Mouse (Mus musculus) cortical plate, adult 2 months (tissue): ENCODE data around the gene Gramd4. TPM values are rescaled to one million over a fixed set of nuclear protein-coding genes. Genes with fewer than 3 reads are reported as not detected.
A peak's percentile ranks its signal among the peaks of the same experiment; 100 is the strongest.

Source experiments
- H3K27ac ChIP-seq: fragments of 200-500 bp; 2 replicates; pipeline ENCODE4 v1.5.1; 2012; ENCODE audit warnings: low read length, control low read depth, inconsistent platforms; ENCODE audit not compliant: insufficient read depth
- H3K4me1 ChIP-seq: fragments of 200-500 bp; 2 replicates; pipeline ENCODE4 v1.6.1; 2011; ENCODE audit warnings: low read length; ENCODE audit not compliant: control insufficient read depth, insufficient read depth
- H3K4me3 ChIP-seq: fragments of 200-500 bp; 2 replicates; pipeline ENCODE4 v1.5.1; 2011; ENCODE audit warnings: mild to moderate bottlenecking, low read length, control low read depth; ENCODE audit not compliant: insufficient read depth
- CTCF ChIP-seq: fragments of 200-500 bp; IDR thresholded peaks from 2 replicates; pipeline ENCODE4 v1.5.1; 2011; ENCODE audit warnings: mild to moderate bottlenecking, control low read depth, low read length; ENCODE audit not compliant: insufficient read depth; ENCODE audit errors: extremely low read depth
- POLR2A ChIP-seq: fragments of 200-500 bp; IDR thresholded peaks from 2 replicates; pipeline ENCODE4 v1.6.1; 2011; ENCODE audit warnings: mild to moderate bottlenecking, low read length, control low read depth; ENCODE audit not compliant: insufficient read depth; ENCODE audit errors: extremely low read depth
- polyA plus RNA-seq: library from polyadenylated mRNA; depleted of rRNA; stranded (reverse); fragments of >200 nt; gene quantifications from 2 replicates; pipeline ENCODE4 v1.2.3, GENCODE M21; 2012; rRNA removed

Gene Gramd4
- 32.6 and 34.3 TPM in 2 replicates for polyA plus RNA-seq

- no peak for TF ChIP-seq CTCF
- no peak for TF ChIP-seq POLR2A
- H3K27ac ChIP-seq = no peak within 1 kb of the TSS
- H3K4me1 ChIP-seq = peaks cover 17% of the 10 kb centered on the region; the same call in 1 of the 2 replicates
These were observed at the start of gene Gramd4 for GRCm38 (mm10) chr15:86057413-86057812. Gene Gramd4 (plus strand): TSS chr15:86057695.

GRCm38 (mm10) chr15:86013130-86013529 lies 44.4 kb upstream of the Gramd4 start:
- no peak overlapping the region for H3K4me3 ChIP-seq
- H3K27ac ChIP-seq = no peak overlapping the region
- TF ChIP-seq POLR2A (no peak), CTCF (no peak)
- peaks cover 3% of the 10 kb centered on the region; the same call in 1 of the 2 replicates for H3K4me1 ChIP-seq

More at GRCm38 (mm10) chr15:86057413-86057812, at the start of gene Gramd4:
- H3K4me3 ChIP-seq = peak within 1 kb of the TSS; percentile 73

- H3K27ac ChIP-seq = no peak overlapping the region
These were observed 43.8 kb upstream of the Gramd4 start for GRCm38 (mm10) chr15:86013656-86014055.

GRCm38 (mm10) chr15:86015026-86015425 lies 42.5 kb upstream of the Gramd4 start:
- no peak overlapping the region for H3K4me3 ChIP-seq
- TF ChIP-seq CTCF = no peak
- TF ChIP-seq POLR2A = no peak
- peaks cover 3% of the 10 kb centered on the region; the same call in 1 of the 2 replicates for H3K4me1 ChIP-seq
- no peak overlapping the region for H3K27ac ChIP-seq

More at GRCm38 (mm10) chr15:86013656-86014055, 43.8 kb upstream of the Gramd4 start:
- TF ChIP-seq CTCF (no peak), POLR2A (no peak)
- H3K4me1 ChIP-seq = peaks cover 3% of the 10 kb centered on the region; the same call in 1 of the 2 replicates
- no peak overlapping the region for H3K4me3 ChIP-seq

GRCm38 (mm10) chr15:86015860-86016541 lies 41.5 kb upstream of the Gramd4 start:
- peaks cover 3% of the 10 kb centered on the region; the same call in 1 of the 2 replicates for H3K4me1 ChIP-seq
- no peak overlapping the region for H3K4me3 ChIP-seq
- H3K27ac ChIP-seq = no peak overlapping the region
- TF ChIP-seq CTCF (no peak), POLR2A (no peak)

GRCm38 (mm10) chr15:86017336-86017735 lies 40.2 kb upstream of the Gramd4 start:
- H3K4me3 ChIP-seq = no peak overlapping the region

GRCm38 (mm10) chr15:86018753-86019512 lies 38.6 kb upstream of the Gramd4 start:
- H3K4me1 ChIP-seq = peaks cover 3% of the 10 kb centered on the region; the same call in 1 of the 2 replicates
- no peak overlapping the region for H3K27ac ChIP-seq
- TF ChIP-seq POLR2A (no peak), CTCF (no peak)
- no peak overlapping the region for H3K4me3 ChIP-seq

More at GRCm38 (mm10) chr15:86017336-86017735, 40.2 kb upstream of the Gramd4 start:
- Histone ChIP-seq H3K27ac (no peak overlapping the region), H3K4me1 (peaks cover 3% of the 10 kb centered on the region; the same call in 1 of the 2 replicates)
- no peak for TF ChIP-seq CTCF
- no peak for TF ChIP-seq POLR2A

GRCm38 (mm10) chr15:86020008-86020407 lies 37.5 kb upstream of the Gramd4 start:
- H3K4me1 ChIP-seq = peaks cover 3% of the 10 kb centered on the region; the same call in 1 of the 2 replicates
- H3K27ac ChIP-seq = no peak overlapping the region
- TF ChIP-seq POLR2A (no peak), CTCF (no peak)
- H3K4me3 ChIP-seq = no peak overlapping the region

- Histone ChIP-seq H3K4me3 (no peak overlapping the region), H3K27ac (no peak overlapping the region), H3K4me1 (no peaks in the 10 kb centered on the region)
- no peak for TF ChIP-seq CTCF
- TF ChIP-seq POLR2A = no peak
These were observed 36.2 kb upstream of the Gramd4 start for GRCm38 (mm10) chr15:86021301-86021700.

- H3K4me3 ChIP-seq = no peak overlapping the region
- TF ChIP-seq POLR2A (no peak), CTCF (no peak)
These were observed 35.5 kb upstream of the Gramd4 start for GRCm38 (mm10) chr15:86021971-86022370.

More at GRCm38 (mm10) chr15:86021971-86022370, 35.5 kb upstream of the Gramd4 start:
- H3K27ac ChIP-seq = no peak overlapping the region
- H3K4me1 ChIP-seq = no peaks in the 10 kb centered on the region
